Mouse (Mus musculus) fat pad, adult 2 months (tissue): ENCODE data around the gene Rabac1.

Experiments
- DNase-seq: peaks from one replicate; pipeline ENCODE4 v3.0.0-alpha.2; 2011; ENCODE audit warnings: low read depth, low spot score; ENCODE audit errors: extremely low read depth

Rabac1 gene

DNA sequence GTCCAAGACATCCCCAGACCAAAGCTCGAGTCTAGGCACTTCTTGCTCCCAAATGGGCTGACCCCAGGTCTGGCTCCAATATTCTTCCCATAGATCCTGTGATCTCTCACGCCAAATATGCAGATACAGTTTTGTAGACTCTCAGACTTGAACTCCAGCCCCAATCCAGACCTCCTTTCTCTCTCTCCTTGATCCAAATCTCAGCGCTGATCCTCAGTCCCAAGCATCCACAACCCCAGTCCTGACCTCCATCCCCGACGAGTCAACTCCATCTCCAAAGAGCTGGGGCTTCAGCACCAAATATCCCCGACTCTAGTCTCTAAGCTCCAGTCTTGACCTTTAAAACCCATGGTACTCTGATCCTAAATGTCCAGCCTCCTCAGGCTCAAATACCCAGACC, 28.9 kb downstream of the Rabac1 start:
- DNase-seq = no peak

DNA sequence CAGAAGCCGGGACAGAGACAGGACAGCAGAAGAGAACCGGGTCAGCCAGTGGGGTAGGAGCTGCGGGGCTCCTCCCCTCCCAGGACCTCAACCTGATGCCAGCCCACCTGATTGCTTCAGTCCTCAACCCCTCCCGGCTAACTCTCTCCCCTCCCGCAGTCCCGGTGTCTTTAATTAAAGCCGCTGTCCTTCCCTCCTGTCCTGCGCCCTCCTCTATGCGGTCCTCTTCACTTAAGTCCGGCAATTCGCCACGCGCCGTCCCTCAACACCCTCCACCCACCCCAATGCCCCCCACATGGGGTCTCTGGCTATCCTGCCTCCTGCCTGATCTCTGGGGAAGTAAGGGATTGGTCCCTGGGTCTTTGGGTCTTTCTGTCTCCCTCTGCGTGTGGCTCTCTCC, 40.9 kb downstream of the Rabac1 start:
- no peak for DNase-seq

DNA sequence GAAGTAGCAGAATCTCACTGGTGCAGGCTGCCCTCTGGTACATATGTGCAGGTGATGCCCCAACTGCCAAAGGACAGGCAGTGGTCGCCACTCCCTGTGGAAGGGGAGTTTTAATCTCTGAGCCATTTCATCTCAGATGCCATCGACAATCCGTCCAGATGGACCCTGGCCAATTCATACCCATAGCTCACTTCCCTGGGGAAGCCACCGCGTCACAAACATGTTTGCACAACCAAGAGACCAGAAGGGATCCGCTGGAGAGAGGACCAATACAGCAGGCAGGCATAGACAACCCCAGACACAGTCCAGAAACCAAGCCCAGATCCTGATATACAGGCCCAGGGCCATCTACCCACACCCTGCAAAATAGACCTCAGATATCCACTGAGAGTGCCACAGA, 42.1 kb downstream of the Rabac1 start:
- no peak for DNase-seq
